8 mouse cellular contexts compared by ENCODE assay signal in genomic region chr9:101078579-101078978, GRCm38 (mm10). TPM values are rescaled to one million over a fixed set of nuclear protein-coding genes. Genes with fewer than 3 reads are reported as not detected.
DNase-seq lines count a peak whose midpoint lies in the region; ATAC-seq lines count a peak whose summit lies in the region.

No protein-coding gene starts in this region.

- 0 out of 2 replicates have a peak overlapping the region, but pooled peaks have one; percentile 0 for H3K27ac ChIP-seq in heart, embryonic 13.5 days (replicated peaks)
- H3K27ac ChIP-seq in hindbrain, embryonic 11.5 days (ENCODE audit: low read depth, low read length) = no peak overlapping the region
- H3K27ac ChIP-seq in midbrain, embryonic 12.5 days (replicated peaks) = no peak overlapping the region

- peak overlapping the region; percentile 85 for H3K4me2 ChIP-seq in heart, embryonic 13.5 days
- H3K4me2 ChIP-seq in hindbrain, embryonic 11.5 days (replicated peaks; ENCODE audit: low read depth, low read length) = peak overlapping the region; percentile 32
- peak overlapping the region; percentile 93 for H3K4me2 ChIP-seq in midbrain, embryonic 12.5 days (replicated peaks)

- H3K4me3 ChIP-seq in heart, embryonic 13.5 days = peak overlapping the region; percentile 88
- H3K4me3 ChIP-seq in hindbrain, embryonic 11.5 days (ENCODE audit: low read depth, low read length) = peak overlapping the region; percentile 15
- H3K4me3 ChIP-seq in midbrain, embryonic 12.5 days = peak overlapping the region; percentile 1

- no peaks in the 10 kb centered on the region for H3K27me3 ChIP-seq in heart, embryonic 13.5 days (replicated peaks)
- no peaks in the 10 kb centered on the region for H3K27me3 ChIP-seq in hindbrain, embryonic 11.5 days (ENCODE audit: control insufficient read depth, insufficient read depth, low read length)
- H3K27me3 ChIP-seq in midbrain, embryonic 12.5 days = no peaks in the 10 kb centered on the region

- peaks cover 5% of the 10 kb centered on the region; the same call in 1 of the 2 replicates for H3K36me3 ChIP-seq in heart, embryonic 13.5 days
- no peaks in the 10 kb centered on the region for H3K36me3 ChIP-seq in hindbrain, embryonic 11.5 days (ENCODE audit: control insufficient read depth, insufficient read depth, low read length)
- no peaks in the 10 kb centered on the region for H3K36me3 ChIP-seq in midbrain, embryonic 12.5 days

- no peak for DNase-seq in heart, postnatal 14 days
- peak; percentile 43 for DNase-seq in ZHBTc4 (ENCODE audit: low read depth, low spot score)
- peak; percentile 14 for DNase-seq in hindbrain, embryonic 11.5 days (ENCODE audit: low spot score)
- no peak for DNase-seq in ovary, postnatal 36 days (ENCODE audit: low spot score)
- no peak for DNase-seq in gastrocnemius, postnatal 10 days

- WGBS in heart, embryonic 13.5 days = 69% methylated on average over 4 of the region's 4 CpGs
- 69% methylated on average over 4 of the region's 4 CpGs for WGBS in hindbrain, embryonic 11.5 days
- WGBS in midbrain, embryonic 12.5 days = 72% methylated on average over 4 of the region's 4 CpGs

- H3K4me1 ChIP-seq in heart, embryonic 13.5 days = peaks cover 50% of the 10 kb centered on the region
- peaks cover 2% of the 10 kb centered on the region; the same call in 1 of the 2 replicates for H3K4me1 ChIP-seq in hindbrain, embryonic 11.5 days (replicated peaks; ENCODE audit: control insufficient read depth, insufficient read depth, low read length)
- peaks cover 37% of the 10 kb centered on the region for H3K4me1 ChIP-seq in midbrain, embryonic 12.5 days

- peak overlapping the region; percentile 11; the same call in 1 of the 2 replicates for H3K9ac ChIP-seq in heart, embryonic 13.5 days
- H3K9ac ChIP-seq in hindbrain, embryonic 11.5 days (ENCODE audit: low read depth, low read length) = no peak overlapping the region
- H3K9ac ChIP-seq in midbrain, embryonic 12.5 days (replicated peaks) = no peak overlapping the region

- ATAC-seq in heart, embryonic 13.5 days (ENCODE audit: extremely low read depth, insufficient number of reproducible peaks, low FRiP score, low TSS enrichment) = no peak
- no peak for ATAC-seq in hindbrain, embryonic 11.5 days (ENCODE audit: low FRiP score)
- no peak for ATAC-seq in midbrain, embryonic 12.5 days (ENCODE audit: low FRiP score, low read depth)
- ATAC-seq in monocyte, adult 5-6 weeks (replicated peaks; ENCODE audit: insufficient number of reproducible peaks, low FRiP score, low TSS enrichment, poor library complexity, severe bottlenecking) = no peak

- H3K9me3 ChIP-seq in heart, embryonic 13.5 days = no peaks in the 10 kb centered on the region
- no peaks in the 10 kb centered on the region; the same call in 1 of the 2 replicates for H3K9me3 ChIP-seq in hindbrain, embryonic 11.5 days (ENCODE audit: control insufficient read depth, low read length)
- no peaks in the 10 kb centered on the region for H3K9me3 ChIP-seq in midbrain, embryonic 12.5 days

- intact Hi-C loops in heart, postnatal 14 days (cut with DNase I) = loop anchor here (5.0 to 10.0 kb wide), 2 partner anchors 79 to 434 kb away; no protein-coding TSS in a partner anchor

RNA-seq across cellular contexts. Expression of gene Msl2, which starts 4.7 kb away (rescaled TPM):
- polyA plus RNA-seq in heart, embryonic 13.5 days (2015; fragmentation: Nextera tagmentation; extraction: Ambion mirVana) = 2.6 and 2.8 TPM in 2 replicates
- total RNA-seq in heart, postnatal 14 days (2021) = 10 to 100 TPM; 33.6 to 34.1 TPM
- 5.9 and 6.7 TPM in 2 replicates for polyA plus RNA-seq in hindbrain, embryonic 11.5 days (2014; fragmentation: Nextera tagmentation; extraction: Ambion mirVana)
- polyA plus RNA-seq in midbrain, embryonic 12.5 days (2016; fragmentation: Nextera tagmentation; extraction: Ambion mirVana) = 8.5 and 9.7 TPM in 2 replicates
- 10 to 100 TPM; 25.3 to 28.5 TPM for total RNA-seq in gastrocnemius, postnatal 10 days (2021)
- total RNA-seq in monocyte, adult 5-6 weeks (2017) = 52.9 to 75.5 TPM (median 58.3 TPM) in 3 replicates

RNA-seq across cellular contexts. Expression of gene Pccb, which starts 43.9 kb away (rescaled TPM):
- polyA plus RNA-seq in heart, embryonic 13.5 days (2015; fragmentation: Nextera tagmentation; extraction: Ambion mirVana) = 20.3 and 23.2 TPM in 2 replicates
- total RNA-seq in heart, postnatal 14 days (2021) = 10 to 100 TPM; 89.0 to 93.4 TPM
- polyA plus RNA-seq in hindbrain, embryonic 11.5 days (2014; fragmentation: Nextera tagmentation; extraction: Ambion mirVana) = 14.3 and 18.0 TPM in 2 replicates
- polyA plus RNA-seq in midbrain, embryonic 12.5 days (2016; fragmentation: Nextera tagmentation; extraction: Ambion mirVana) = 16.9 and 19.1 TPM in 2 replicates
- total RNA-seq in gastrocnemius, postnatal 10 days (2021) = 10 to 100 TPM; 45.3 to 55.6 TPM
- total RNA-seq in monocyte, adult 5-6 weeks (2017) = 2.6 to 5.3 TPM (median 3.8 TPM) in 3 replicates

Comparison
In these comparisons a context has a peak if more than half of its experiments do, and no peak if none do; other contexts are left out.
1. H3K4me2 ChIP-seq: peak in every context shown above with its lines; median percentile 93 in midbrain, embryonic 12.5 days; 85 in heart, embryonic 13.5 days; 32 in hindbrain, embryonic 11.5 days.
2. H3K4me3 ChIP-seq: peak in every context shown above with its lines; median percentile 88 in heart, embryonic 13.5 days; 15 in hindbrain, embryonic 11.5 days; 1 in midbrain, embryonic 12.5 days.
3. DNase-seq: peak in ZHBTc4 (single experiment) and hindbrain, embryonic 11.5 days (single experiment); none in heart, postnatal 14 days (0 of 2), ovary, postnatal 36 days (single experiment) and gastrocnemius, postnatal 10 days (single experiment).